Mouse (Mus musculus) spleen, adult 18-20 months (tissue): ENCODE measurements at regions not wholly inside any gene's neighbourhood (a gene's known extent, or its start where the extent isn't known, plus 50 kb on each side); places are given as distances from the start of the nearest gene placed in this dataset.

ENCODE experiments used
- DNase-seq, 2 experiments: peaks; one replicate each; pipeline ENCODE4 v3.0.0; 2022; ENCODE audit warnings: mixed read lengths in 2 of 2

DNA sequence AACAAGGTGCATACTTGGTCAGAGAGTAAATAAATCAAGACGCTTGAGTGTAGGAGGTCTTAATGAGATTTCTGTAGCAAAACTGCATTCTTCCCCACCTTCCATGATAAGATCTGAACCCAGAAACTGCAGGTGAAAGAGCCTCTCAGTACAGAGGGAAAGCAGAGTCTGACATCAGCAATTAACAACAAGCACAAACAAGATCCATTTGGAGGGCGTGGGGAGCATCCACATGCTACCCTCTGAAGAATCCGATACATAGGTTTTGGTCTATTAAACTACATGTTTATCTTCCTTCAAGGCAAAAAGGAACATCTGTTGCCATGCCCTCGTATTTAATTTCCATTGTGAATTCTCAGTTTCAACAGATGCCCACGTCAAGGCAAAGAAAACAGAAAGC, 124.2 kb downstream of the S1pr1 start:
- DNase-seq: no peak

DNA sequence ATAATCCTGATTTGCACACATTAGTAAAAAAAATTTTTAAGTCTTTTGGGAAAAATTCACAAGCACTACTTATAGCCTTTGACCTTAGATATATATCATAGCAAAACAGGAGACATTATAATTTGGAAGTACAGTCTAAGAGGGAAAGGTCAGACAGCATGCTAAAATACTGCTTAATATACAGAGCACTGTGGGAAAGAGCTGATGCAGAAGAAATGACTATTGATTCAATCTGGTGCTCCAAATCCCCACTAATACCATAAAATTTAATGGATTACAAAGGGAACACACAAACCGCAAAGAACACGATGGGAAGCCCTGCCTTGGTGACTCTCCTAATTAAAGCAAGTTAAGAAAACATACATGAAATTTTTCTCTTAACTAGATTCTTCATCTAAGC, 126.3 kb downstream of the S1pr1 start:
- no peak for DNase-seq

DNA sequence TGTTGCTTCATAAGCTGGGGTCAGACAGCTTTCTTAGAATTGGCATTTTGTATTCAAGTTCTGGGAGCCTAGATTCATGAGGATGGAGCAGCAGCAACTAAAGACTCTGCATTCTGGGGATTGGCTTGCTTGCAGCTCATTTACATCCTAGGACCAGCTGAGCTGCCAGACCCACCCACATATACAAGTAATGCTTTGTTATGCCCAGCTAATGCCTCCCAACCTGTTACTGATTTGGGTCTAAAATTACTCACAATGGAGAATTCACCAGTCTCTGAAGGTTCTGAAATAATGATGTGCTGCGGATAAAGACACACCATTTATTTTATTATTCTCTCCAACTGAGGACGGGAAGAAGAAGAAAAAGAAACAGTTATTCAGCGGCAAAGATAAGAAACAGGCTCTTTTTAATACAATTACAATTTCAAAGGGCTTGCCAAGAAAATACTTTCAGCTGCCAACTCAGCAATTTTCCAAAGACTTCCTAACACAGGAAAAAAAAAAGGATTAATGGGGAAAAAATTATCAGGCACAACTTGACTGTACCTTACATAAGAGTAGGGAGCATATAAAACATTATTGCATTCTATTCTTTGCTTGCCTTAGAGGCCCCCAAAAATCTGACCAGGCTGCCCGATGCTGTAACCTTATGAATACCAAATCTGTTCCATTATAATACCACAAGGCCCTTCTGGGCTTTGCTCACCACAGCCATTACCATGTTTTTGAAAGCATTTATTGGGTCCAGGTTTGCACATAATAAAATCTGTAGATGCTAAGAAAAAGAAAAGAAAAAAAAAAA, 134.5 kb downstream of the S1pr1 start:
- no peak for DNase-seq

DNA sequence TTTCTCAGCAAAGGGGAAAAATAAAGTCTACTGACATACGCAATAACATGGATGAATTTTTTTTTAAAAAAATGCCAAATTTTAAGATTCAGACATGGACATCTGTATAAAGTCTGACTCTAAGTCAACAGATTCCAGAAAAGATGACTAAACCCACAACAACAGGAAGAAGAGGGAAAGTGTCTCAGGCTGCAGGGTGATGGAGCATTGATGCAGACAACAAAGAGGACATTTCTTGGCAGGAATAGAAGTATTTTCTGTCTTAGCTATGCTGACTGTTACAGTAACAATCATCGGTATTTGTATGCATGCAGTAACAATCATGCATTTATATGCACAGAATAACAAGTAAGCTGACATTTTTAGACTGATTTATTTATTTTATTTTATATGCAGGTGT, 139.5 kb downstream of the S1pr1 start:
- no peak for DNase-seq

DNA sequence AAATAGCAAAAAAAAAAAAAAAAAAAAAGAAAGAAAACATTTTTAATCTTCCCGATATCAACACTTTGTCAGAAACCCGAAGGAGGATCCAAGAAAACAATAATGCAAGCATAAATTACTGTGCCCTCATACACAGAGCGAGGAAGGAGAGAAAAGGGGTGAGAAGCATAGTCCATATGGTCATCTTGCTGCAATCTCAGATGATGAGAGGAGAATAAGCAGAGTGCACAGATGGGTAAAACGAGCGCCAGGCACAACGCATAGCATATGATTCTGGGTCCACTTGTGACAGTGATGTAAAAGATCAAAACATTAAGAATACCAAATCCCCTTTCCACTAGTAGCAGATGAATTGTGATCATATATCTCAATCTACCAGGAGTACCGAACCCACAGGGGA, 152.1 kb downstream of the S1pr1 start:
- DNase-seq: no peak

DNA sequence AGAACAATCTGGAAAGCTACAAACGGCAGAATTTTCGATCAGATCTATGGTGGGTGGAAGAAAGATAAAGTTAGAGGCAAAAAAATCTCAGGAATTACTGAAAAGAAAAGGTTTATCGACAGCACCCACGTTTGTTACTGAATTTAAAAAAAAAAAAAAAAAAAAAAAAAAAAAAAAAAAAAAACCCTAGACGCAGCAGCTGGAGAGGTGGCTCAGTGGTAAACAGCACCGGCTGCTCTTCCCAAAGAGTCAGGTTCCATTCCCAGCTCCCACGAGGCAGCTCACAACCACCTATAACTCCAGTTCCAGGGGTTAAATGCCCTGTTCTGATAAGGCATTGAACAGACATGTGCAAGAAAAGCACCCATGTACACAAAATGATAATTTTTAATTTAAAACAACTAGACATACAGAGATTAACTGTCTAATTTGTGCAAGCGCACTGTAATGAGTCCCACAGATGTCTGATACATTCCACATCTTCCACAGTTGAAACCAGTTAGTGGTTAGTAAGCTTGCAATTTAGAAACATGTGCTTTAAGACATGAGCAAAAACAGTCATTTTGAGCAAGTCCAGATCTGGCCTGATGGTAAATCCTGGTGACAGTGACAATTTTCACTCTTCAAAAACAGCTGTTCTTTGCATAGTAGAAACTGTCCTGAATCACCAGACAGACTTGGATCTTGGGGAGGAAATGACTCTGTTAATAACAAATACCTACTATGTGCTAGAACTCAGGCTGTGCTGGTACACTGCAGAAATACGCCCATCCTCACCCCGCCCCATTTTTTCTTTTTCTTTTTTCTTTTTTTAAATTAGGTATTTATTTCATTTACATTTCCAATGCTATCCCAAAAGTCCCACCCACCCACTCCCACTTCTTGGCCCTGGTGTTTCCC, 159.8 kb downstream of the S1pr1 start:
- no peak for DNase-seq

DNA sequence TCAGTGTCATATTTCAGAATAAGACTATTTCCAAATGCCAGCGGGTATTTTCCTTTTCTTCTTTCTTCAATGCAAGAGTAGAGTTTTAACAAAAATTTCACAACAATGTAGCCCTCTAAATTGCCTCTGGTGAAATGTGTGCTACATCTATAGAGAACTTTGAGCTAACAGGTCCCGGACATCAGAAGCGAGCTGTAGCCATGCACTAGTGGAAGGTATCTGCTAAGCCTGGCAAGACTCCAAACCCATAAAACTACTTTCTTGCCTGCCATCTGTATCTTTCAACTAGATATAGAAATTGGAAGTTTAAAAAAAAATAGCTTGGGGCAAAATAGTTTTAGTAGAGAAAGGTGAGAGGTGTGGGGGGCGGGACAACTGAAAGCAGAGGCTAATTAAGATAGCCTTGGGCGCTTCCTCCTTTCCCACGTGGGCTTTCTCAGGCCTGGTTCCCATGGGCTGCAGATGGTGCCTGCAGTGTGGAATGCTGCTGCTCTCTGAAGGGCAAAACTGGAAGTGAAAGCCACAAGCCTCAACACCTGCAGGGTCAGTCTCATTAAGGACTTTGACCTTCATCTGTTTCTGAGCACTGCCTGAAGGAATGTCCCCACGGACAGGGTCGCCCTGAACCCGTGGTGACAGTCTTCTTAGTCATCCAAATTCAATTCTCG, 160.9 kb downstream of the S1pr1 start:
- DNase-seq: peak; percentile 13 to 31

DNA sequence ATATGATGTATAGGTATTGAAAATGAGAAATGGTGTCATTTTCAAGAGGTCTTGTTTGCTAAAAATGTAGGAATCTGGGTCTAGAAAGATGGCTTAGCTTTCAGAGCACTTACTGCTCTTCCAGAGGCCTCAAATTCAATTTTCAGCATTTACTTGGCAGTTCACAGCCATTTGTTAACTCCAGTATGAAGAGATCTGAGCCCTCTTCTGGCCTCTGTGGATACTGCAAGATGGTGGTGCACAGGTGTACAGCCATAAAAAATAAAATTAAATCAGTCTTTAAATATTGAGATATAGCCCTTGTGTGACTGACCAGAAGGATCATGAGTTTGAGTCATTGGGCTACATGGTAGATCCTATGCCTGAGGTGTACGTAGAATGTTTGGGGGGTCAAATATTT, 173.1 kb downstream of the S1pr1 start:
- DNase-seq: peak in 1 of 2 experiments; percentile 42

DNA sequence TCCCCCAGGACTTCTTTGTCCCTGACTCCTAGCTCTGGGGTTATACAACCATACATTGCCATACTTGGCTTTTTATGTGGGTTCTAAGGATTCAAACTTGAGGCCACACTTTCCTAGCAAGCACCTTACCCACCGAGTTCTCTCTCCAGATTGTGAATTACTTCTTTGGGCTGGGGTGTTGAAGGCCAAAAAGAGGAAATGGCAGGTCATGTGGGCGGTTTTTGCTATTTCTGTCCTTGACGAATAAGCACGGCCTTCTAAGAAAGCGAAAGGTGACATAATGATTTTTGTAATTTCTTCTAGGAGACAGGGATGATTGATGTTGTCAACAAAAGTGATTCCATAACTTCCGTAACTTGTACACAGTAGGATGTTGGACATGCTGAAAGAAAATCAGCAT, 176.5 kb downstream of the S1pr1 start:
- peak in 1 of 2 experiments; percentile 6 for DNase-seq

DNA sequence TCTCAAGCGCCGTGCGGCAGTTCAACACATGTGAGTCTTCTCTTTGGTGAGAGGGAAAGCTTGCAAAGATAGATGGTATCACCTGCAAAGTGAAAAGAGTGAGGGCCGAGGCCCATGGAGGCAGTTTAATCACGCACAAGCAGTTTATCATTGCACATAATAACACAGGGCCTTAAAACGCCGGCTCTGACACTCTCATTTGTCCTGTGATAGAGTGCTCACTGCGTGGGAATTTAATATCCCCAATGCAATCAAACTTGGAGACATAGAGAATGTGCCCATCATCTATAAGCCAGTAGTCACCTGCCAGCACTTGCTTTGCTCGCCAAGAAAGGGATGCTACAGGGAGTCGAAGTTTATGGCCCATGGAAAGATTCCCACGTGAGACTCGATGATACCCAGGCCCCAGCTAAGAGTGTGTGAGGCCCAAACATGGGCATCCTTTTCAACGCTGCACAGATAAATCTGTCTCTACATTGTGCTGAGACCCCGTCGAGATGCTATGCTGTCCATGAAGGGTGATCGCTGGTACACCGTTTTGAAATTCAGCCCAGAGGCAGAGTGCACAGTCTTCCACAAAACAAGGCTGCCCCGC, 182.6 kb downstream of the S1pr1 start:
- peak in 1 of 2 experiments; percentile 5 for DNase-seq

DNA sequence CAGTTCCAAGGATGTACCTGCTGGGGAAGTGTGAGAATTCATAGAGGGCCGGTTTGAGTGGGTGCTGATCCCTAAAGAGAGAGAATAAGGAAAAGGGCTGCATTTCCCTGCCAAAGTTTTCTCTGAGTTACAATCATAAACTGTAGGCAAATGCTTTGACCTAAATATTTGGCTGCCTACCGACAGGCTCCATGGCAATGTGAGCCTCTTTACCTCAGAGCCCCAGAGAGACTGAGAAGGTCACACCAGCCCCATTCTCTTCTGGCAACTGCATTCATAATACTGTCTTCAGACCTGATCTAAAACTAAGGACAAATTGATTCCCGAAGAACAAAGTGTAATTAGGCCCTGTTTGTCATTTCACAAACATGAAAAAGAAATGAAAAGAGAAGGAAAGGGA, 184.4 kb downstream of the S1pr1 start:
- DNase-seq: no peak

DNA sequence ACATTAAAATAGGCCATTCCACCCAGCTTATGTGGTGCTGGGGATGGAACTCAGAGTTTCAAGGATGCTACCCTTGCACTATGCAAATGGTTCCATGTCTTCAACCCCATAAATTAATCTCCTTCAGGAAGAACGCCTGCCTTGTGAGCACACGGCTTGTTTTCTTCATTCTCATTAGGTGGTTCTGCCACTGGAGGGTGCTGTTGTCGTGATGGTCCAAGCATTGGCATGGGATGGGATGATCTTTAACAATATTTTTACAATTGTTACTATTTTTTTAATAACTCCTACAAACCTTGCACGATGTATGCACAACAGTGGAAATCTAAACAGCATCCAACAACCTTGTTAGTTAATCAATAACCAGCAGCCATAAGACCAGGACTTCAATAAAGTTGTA, 185.0 kb downstream of the S1pr1 start:
- DNase-seq: peak in 1 of 2 experiments; percentile 59

DNA sequence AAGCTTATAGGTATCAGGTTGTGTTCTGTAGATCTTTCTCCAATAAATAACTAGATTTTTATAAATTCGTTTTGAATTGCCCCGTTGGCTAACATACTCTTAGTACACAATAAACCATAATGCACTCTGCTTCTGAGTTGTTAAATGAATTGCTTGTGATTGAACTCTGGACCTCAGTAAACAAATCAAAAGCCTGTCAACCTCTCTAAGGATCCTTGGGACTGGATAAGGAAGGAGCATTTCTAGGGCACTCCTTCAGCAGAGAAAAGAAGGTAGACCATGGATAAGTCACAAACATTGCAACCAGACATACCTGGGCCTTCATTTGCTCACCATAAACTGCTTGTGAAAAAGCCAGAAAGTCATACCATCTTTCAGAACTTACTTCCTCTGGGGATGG, 191.4 kb downstream of the S1pr1 start:
- DNase-seq: no peak

DNA sequence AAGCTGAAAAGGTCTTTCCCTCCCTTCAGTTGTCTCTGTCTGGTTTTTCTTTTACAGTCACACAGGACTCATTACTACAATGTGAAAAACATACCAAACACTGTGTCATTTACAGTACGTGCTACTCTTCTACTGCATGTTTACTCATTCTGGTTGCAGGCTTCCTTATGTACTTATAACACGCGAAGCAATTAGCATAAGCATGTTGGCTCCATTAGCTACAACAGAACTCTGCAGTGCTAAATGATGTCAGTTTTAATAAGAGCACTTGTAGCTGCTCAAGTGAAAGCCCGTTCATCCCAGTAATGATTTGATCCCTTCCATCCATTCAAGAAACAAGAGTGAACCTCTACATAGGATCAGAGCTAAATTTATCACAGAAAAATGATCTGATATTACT, 199.2 kb downstream of the S1pr1 start:
- DNase-seq: no peak

DNA sequence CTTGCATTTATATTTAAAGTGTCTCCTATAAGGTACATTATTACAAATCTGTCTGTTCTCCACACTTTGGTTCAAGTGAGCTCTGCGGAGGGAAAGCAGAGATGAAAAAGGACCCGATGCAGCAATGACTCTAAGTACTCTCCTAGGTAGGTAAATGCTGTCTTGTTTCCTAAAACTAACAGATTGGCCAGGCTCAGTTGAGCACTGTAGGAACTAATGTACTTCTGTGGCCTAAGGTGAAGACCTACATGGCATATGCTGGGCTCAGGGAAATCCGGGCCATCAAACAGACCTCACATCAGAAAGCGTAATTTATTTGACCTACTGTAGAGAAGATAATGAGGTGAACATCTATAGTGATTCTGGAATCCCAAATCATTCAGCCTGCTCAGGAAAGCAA, 205.2 kb downstream of the S1pr1 start:
- no peak for DNase-seq

DNA sequence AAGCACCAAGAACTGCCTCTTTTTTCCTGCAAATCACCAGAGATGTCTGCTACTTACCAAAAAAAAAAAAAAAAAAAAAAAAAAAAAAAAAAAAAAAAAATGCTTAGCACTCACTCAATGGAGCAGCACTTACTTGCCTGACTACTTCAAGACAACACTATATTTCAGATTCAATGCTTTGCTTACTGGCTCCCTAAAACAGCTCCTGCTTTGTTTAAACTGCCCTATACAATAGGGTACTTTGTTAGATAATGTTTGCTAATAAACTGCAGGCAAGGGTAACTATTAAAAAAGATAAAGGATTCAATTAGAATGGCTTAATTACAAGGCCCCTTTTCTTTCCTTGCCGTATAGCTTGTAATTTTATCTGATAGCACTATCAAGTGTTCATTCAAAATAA, 217.5 kb downstream of the S1pr1 start:
- no peak for DNase-seq

DNA sequence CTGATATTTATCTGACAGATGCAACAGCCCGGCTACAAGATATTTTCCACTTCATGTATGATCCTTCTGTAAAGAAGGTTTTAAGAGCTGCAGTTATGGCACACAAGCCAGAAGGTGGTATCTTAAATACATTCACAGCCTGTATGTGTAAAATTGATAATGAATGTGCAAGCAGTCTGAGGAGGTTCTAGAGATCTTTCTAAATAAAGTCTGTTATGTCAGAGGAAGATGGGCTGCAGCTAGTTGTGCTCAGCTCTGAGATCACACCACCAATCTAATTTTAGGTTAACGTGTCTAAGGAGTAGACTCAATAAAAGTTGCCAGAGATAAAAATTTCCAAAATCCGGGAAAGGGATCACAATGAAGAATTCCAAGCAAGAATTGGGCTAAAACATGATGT, 218.8 kb downstream of the S1pr1 start:
- no peak for DNase-seq

DNA sequence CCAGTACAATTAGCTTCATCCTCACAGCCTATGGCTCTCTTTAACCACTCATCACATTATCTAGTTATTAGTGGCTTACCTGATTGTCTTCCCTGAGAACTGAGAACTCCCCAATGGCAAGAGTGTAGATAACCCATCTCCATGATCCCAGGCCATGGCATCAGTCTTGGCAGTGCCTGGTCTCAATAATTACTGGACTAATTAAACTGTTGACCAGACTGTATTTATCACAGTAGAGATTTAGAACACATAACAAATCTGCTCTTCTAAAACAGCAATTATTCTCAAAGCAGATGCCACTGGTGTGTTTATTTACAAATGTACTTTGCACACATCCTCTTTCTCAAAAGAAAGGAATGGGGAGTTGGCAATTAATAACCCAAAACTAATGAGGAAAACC, 219.2 kb downstream of the S1pr1 start:
- DNase-seq: no peak

DNA sequence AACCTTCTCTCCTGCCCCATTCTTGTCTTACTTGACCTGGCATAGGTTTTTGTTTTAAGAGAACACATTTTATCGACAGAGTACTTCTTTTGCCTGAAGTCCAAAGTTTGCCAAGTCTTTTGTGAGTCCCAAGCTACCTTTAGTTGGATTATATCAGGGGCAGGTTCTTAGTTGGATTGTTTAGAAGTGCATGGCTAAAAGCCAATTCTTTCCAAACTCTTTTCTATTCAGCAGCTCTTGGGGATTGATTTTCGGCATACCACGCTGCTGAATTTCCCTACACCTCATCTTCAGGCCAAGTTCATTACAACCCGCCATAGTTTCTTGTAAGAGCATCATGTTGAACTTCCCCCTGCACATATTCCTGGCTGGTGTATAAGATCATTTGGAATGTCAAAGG, 245.9 kb downstream of the S1pr1 start:
- no peak for DNase-seq

DNA sequence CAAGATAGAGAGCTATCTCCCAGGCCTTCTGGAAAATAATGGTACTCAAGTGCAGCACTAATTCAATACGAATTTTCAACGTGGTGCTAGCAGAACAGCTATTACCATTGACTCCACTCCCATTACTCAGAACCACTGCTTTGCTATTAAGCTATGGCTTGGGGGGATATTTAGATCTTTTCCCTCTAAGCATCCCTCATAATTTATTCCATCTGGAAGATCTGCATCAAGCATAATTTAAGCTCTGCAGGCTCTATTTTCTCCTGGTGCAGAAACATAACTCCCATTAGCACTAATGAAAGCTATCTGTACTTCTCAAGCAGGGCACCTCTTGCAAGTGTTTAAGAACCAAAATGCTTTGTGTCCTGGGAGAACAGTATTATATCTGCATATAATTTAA, 247.0 kb downstream of the S1pr1 start:
- DNase-seq: no peak

DNA sequence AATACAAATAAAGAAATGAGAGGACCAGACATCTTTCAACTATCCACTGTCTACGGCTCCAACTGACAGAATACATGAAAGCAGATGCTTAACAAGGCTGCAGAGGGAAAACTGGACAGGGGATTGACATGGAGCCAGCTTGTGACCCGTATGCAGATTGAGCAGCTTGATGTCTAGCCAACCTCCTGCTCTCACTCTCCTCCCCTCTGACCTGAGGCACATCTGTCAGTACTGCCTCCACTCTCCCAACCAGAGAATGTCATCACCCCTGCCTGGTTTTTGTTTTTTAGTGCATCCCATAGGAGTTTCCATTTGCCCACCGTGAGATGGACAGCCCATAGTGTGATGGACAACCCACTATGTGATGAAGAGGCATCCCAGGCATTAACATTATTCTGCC, 252.2 kb downstream of the S1pr1 start:
- DNase-seq: no peak
